9 mouse cellular contexts compared by ENCODE assay signal in the genomic region with DNA sequence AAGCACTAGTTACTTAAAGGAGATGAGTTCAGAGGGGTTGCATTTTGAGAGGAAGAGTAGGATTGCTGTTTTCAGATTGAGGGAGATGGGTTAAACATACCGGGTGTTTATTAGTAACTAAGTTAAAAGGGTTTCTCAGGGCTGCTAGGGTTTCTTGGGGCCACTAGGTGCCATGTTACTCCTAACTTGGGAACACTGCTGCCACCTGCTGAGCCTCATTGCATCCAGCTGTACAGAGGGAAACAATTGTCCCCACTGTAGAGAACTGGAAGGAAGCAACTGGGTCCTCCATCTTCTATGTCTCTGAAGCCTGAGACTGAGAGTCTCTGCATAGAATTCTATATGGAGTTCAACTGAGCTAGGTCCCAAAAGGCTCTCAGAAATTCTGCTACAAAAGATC.
DNase-seq lines count a peak whose midpoint lies in the region; ATAC-seq and TF ChIP-seq lines count a peak whose summit lies in the region.
"Had no signal": no experiment of that assay in that cellular context is flagged by ENCODE, and none has a peak within 500 bp of the region (broad histone marks: within the 10 kb centered on the region; RNA-seq: fewer than 3 reads in every experiment).

No protein-coding gene starts in this region.

- H3K27me3 ChIP-seq in forebrain, postnatal 0 days (ENCODE audit: insufficient read depth, low read length) = no peaks in the 10 kb centered on the region
- H3K27me3 ChIP-seq in forebrain, embryonic 13.5 days = no peaks in the 10 kb centered on the region
- H3K27me3 ChIP-seq: lung, embryonic 15.5 days had no signal

- peak; percentile 26; the same call in 1 of the 2 replicates for TF ChIP-seq CTCF in forebrain, postnatal 0 days (IDR thresholded peaks at IDR 0.05; ENCODE audit: low read depth)

- no peaks in the 10 kb centered on the region for H3K4me1 ChIP-seq in forebrain, postnatal 0 days (ENCODE audit: insufficient read depth)
- peaks cover 9% of the 10 kb centered on the region; the same call in 1 of the 2 replicates for H3K4me1 ChIP-seq in forebrain, embryonic 13.5 days
- H3K4me1 ChIP-seq: lung, embryonic 15.5 days had no signal

- WGBS in forebrain, postnatal 0 days = 93% methylated on average over 1 of the region's 1 CpGs
- 83% methylated on average over 1 of the region's 1 CpGs for WGBS in forebrain, embryonic 13.5 days

- no peak overlapping the region for H3K4me2 ChIP-seq in forebrain, postnatal 0 days (ENCODE audit: low read depth)
- no peak overlapping the region for H3K4me2 ChIP-seq in forebrain, embryonic 13.5 days
- H3K4me2 ChIP-seq: lung, embryonic 15.5 days had no signal

- no peak for ATAC-seq in forebrain, postnatal 0 days
- no peak for ATAC-seq in forebrain, embryonic 13.5 days
- ATAC-seq in megakaryocyte, adult 5-6 weeks (ENCODE audit: poor library complexity, severe bottlenecking) = no peak

- no peaks in the 10 kb centered on the region for H3K9me3 ChIP-seq in forebrain, postnatal 0 days (ENCODE audit: low read length)
- no peaks in the 10 kb centered on the region for H3K9me3 ChIP-seq in forebrain, embryonic 13.5 days (replicated peaks)
- H3K9me3 ChIP-seq: lung, embryonic 15.5 days had no signal

- H3K4me3 ChIP-seq in forebrain, postnatal 0 days (ENCODE audit: low read depth, low read length) = no peak overlapping the region
- no peak overlapping the region for H3K4me3 ChIP-seq in forebrain, embryonic 13.5 days
- H3K4me3 ChIP-seq: lung, embryonic 15.5 days had no signal

- no peak overlapping the region for H3K9ac ChIP-seq in forebrain, postnatal 0 days
- no peak overlapping the region for H3K9ac ChIP-seq in forebrain, embryonic 13.5 days
- H3K9ac ChIP-seq: lung, embryonic 15.5 days had no signal

- no peaks in the 10 kb centered on the region for H3K36me3 ChIP-seq in forebrain, postnatal 0 days (ENCODE audit: insufficient read depth)
- no peaks in the 10 kb centered on the region for H3K36me3 ChIP-seq in forebrain, embryonic 13.5 days (ENCODE audit: poor library complexity, severe bottlenecking)
- H3K36me3 ChIP-seq: lung, embryonic 15.5 days had no signal

- no peak overlapping the region for H3K27ac ChIP-seq in forebrain, postnatal 0 days (ENCODE audit: low read depth, low read length)
- H3K27ac ChIP-seq in forebrain, embryonic 13.5 days = no peak overlapping the region
- H3K27ac ChIP-seq: lung, embryonic 15.5 days had no signal

- DNase-seq in forebrain, postnatal 0 days = no peak
- peak; percentile 10 for DNase-seq in retina, embryonic 14.5 days (ENCODE audit: low spot score)
- no peak for DNase-seq in retina, postnatal 1 day
- DNase-seq in embryo, embryonic 10.5 days (ENCODE audit: low spot score) = peak; percentile 25
- DNase-seq in lung, postnatal 25 days (ENCODE audit: low spot score) = peak; percentile 5
- DNase-seq in frontal cortex, postnatal 14 days (ENCODE audit: low spot score in 2 of 2) = no peak

Comparison
In these comparisons a context has a peak if more than half of its experiments do, and no peak if none do; other contexts are left out.
1. DNase-seq: peak in retina, embryonic 14.5 days (single experiment), embryo, embryonic 10.5 days (single experiment) and lung, postnatal 25 days (single experiment); none in forebrain, postnatal 0 days (single experiment), retina, postnatal 1 day (single experiment) and frontal cortex, postnatal 14 days (0 of 2).